Mouse (Mus musculus): ENCODE results near the gene Heatr4.
"Not testable (repeated sequence)": the region's sequence is repeated elsewhere in the genome, so short reads cannot be mapped to it uniquely, and the experiment has no call there.

Heatr4 gene

DNA sequence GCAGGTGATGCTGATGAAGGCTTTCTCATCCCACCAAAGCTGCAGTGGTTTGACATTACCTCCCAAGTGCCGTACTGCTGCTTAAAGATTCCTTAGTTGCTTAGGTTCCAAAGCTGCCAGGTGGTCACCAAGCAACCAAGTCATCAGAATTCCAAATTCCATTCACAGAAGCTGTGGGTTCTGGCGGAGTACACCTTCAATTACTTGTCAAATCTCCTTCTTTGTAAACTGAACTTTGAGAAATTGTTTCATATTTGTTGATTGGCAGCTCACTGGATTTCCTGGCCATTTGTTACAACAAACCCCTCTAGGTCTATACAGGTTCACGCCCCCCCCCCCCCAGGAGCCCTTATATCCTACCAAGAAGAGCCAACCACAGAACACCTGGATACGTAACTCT lies at the start of gene Heatr4:
TSS of gene Heatr4 (minus strand) at position 101 of the 400 bp plus-strand sequence.
- no peak for DNase-seq

DNA sequence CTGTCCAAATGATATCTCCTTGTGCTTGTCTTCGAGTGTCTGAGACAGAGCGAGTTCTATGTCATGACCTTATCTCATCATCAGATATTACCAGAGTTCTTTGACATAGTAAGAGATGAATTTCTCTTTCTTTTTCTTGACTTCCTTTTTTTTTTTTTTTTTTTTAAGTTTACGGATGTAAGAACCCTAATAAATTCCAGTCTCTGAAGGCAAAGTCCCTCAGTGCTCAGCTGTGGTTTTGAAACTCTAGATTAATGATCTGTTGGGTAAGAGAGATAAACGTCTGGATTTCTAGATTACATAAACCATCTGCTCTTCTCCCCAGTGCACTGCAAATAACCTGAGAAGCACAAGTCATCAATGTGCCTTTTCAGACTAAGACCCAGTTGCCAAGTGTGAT lies 49.5 kb upstream of the Heatr4 start:
- DNase-seq: no peak

DNA sequence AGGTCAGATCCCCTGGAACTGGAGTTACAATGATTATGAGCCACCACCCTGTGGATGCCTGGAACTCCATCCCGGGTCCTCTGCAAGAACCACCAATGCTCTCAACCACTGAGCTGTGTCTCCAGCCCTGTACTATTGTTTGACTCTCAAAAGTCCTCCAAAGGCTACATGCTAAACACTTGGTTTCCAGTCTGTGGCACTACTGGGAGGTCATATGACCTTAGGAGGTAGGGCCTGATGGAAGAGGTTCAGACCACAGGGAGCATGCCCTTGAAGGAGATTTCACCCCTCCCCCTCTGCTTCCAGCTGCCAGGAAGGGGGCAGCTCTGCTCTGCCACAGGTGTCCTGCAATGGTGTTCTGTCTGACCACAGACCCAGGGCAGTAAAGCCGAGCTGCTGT lies 48.6 kb upstream of the Heatr4 start:
- not testable (repeated sequence) for DNase-seq

DNA sequence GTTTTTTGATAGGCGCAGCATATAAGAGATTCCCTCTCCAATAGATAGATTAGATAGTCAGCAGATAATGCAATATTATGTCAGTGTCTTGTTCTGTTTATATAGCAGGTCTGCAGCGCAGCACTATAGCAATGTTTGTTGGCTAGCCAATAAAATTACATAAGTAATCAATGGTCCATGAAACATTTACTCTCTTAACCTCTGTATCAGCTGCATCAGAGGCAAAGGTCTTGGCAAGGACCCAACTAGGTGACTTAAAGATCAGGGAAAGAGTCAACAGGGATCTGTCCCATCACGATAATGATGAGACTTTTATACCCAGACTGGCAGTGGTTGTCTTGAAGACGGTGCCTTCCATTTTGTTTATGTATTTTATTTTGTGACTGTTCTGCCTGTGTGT lies 48.2 kb upstream of the Heatr4 start:
- DNase-seq: peak in 1 of 2 experiments; percentile 66

DNA sequence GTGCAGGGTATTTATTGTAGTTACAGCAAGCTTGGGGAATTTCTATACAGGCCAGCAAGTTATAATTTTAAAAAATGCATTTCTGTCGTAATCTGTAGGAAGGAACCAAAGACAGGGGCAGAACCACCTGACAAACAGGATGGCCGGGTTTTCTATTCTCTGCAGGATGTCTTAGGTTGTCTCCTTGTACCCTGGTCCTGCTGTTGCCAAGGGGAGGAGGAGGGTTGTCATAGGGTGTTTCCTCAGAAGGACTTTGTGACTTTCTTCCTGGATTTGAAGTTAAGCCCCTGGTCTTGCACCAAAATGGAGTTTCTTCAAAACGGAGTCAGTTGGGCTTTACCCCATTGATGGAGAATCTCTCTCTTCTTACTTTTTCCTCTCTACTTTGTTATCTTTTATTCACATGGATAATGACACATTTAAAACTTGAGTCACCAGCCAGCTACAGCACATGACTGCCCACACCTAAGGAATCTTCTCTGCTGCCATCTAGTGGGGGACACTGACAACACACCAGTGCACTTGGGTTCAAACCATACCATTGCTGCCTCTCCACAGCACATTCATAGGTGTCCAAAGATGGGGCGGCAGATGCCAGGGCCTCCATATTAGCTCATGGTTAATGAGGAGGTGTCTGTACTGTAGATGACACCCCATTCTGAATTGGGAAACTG lies 46.1 kb upstream of the Heatr4 start:
- DNase-seq: peak; percentile 85 to 89

DNA sequence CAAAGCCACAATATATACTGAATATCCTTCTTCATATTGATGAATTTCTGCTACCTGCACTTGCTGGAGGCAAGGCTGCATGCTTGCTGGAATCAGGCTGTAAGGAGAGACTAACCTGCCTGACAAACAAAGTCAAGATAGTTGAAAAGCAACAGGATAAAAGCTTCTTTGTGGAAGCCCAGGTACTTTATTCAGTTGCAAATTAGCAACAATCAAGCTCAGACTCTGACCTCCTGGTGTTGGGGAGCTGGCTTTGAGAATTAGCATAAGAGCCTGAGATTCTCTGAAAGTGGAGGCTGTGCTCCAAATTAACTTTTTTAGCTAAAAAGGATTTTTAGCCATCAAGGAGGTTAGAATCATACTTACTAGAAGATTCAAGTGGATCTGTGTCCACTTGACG lies 44.4 kb upstream of the Heatr4 start:
- DNase-seq: not testable (repeated sequence)

DNA sequence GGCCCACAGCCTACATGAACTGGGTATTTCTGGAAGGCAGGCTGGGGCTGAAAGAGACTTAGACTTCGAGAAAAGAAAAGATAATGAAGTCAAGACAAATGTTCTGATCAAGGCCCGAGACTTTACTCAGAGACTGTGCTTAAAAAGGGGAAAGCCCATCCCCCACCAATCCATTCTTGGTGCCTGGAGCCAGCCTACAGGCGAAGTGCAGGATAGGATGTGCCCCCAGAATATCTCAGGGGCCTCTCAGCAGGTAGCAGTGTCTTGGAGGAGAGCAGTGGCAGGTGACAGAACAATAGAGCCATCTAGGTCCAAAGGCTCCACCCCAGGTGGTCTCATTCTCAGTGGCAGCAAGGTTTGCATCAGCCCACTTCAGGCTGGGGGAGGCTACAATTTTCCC lies 43.7 kb upstream of the Heatr4 start:
- not testable (repeated sequence) for DNase-seq

DNA sequence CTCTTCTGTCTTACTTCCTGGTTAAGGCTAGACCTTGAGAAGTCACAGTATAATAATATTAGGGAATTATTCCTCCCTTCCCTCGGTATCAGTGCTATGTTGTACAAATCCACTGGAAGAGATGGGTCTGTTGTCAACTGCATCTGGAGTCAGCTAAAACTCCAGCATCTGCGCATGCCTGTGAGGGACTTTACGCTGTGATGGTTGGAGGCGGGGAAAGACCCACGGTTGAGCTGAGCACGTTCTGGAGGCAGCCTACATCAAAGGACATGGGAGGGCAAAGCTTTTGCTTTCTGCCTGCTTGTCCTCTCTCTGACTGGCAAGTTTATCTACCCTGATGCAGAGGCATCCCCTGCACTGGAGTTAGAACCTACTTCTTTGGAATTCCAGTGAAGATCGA lies 41.2 kb upstream of the Heatr4 start:
- no peak for DNase-seq

DNA sequence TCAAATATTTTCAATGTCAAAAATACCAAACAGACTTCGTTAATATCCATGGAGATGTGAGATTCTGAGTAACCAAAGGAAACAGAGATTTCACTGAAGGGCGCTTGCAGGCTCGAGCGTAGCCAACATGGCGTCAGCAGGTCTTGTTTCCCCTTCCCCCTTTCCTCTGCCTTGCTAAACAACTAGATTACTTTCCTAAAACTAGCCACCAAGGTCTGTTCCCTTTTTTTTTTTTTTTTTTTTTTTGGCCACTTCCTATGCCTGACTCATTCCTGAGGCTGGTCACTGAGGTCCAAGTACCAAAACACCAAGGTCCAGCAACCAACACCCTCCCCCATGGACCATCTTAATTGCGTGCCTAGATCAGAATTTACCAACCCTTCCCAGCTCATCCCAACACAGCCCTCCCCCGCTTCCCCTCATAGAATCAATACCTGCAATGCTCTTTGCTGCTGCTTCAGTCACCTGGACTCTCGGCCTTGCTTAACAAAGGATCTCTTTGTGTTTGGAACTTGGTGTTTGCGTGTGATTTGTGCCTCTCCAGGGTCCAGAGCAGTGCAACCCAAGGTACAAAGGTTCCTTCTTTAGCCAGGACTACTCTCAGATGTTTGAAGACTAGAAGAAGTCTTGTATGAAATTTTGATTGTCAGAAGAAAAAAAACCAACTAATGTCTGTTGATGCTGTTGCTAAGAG lies 38.5 kb upstream of the Heatr4 start:
- peak; percentile 35 to 49 for DNase-seq

DNA sequence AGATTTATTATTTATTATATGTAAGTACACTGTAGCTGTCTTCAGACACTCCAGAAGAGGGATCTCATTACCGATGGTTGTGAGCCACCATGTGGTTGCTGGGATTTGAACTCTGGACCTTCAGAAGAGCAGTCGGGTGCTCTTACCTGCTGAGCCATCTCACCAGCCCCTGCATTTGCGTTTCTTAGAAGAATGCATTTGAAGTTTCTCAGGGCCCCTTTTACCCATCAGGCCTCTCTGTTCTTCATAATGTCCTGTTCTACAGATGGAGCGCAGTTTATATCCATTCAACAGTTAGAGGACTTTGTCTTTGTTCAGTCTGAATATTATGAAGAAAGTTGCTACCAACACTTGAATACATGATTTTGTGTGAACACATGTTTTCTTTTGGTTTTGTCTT lies 37.6 kb upstream of the Heatr4 start:
- not testable (repeated sequence) for DNase-seq

DNA sequence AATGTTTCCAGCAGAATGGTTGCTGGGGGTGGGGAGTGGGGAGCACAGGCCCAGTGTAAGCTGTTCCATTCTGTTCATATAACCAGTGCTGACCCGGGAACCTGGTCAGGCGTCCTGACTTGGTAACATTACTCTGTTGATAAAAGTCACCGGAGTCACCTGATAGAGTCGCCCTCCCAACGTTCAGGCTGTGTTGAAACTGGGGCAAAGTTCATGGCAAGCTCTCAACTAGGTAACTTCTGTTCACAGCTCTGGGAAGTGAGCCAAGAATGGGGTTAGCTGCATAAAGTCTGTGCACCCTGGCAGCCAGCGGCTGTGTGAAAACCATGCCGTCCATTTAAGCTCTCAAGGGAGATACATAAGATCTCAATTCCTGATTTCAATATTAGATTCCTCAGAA lies 35.9 kb upstream of the Heatr4 start:
- DNase-seq: peak; percentile 91 to 97

DNA sequence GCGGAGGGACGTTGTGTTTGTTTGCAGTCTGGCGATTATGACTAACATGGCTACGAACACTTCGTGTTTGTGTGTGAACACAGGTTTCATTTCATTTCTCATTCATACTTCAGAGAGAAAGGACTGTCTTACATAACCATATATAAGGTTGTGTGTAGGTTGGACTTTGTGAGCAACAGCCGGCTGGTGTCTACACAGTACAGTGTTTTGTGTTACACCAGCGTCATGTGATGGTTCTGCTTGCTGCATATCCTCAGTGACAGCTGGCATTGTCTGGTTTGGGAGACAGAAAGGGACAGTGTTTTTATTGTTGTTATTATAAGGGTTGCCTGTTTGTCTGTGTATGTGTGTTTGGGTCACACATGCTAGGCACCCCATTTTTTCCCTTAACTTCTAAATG lies 29.0 kb upstream of the Heatr4 start:
- DNase-seq: no peak

DNA sequence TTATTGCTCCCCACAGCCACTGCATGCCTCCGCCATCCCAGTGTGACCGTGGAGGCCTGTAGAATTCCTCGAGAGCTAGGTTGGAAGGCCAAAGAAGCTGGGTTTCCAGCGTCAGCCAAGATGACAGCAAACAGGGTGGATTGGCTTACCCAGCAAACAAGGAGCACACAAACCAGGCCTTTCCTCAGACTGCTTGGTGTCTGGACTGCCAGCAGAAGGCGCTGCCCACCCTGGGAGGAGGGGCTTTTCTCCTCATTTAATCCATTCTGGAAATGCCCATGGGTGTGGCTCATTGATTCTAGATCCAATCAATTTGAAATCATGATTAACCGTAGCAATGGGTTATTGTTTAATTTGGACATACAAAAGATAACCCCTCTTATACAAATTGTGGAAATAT lies 28.5 kb upstream of the Heatr4 start:
- no peak for DNase-seq

DNA sequence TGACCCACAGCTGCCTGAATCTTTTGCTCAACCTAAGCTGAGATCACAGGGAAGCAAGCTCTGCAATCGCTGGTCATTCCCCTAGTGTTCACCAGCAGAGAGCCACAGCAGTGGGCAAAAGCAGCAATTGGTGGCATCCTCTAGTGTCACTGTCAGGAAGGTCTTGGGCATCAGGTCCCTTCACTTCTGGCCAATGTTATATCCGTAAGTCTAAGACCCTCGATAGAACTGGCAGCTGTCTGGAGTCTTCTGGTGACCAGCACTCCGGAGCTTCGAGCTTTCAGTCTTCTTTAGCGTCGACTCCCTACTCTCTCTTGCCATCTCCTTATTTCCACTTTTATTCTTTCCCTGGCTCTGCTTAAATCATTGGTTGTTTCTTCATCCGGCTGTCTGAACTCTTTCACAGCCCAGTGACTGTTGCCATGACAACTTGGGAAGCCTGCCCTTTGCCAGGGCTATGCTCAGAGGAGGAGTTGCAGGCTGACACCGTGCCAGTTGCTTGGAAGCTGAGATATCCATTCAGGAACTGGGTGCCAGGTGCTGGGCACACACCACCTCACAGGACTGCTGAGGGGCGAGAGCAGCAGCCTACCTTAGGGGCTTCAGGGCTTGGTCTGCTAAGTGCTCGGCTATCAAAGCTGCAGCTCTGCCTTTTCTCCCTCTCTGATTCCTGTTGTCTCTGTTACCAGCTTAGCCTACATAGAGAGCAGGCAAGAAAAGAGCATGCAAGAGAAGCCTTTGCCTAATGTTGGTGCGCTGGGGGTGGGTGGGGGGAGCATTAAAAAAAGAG lies 26.8 kb upstream of the Heatr4 start:
- DNase-seq: peak; percentile 96 to 98

DNA sequence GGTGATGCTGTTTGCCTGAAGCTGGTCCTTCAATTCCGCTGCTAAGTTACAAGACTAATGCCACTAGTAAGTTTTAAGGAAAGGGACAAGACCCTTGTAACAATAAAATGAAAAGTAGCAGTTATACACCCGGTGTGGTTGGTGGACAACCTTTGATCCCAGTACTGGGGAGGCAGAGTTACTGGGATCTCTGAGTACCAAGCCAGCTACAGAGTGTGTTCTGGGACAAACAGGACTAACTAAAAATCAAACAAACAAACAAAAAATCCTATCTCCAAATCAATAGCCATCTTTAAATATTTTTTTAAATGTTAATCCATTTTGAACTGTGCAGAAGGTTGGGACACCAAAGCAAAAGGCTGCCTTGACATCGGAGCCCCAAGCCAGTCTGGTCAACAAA lies 25.5 kb upstream of the Heatr4 start:
- DNase-seq: peak in 1 of 2 experiments; percentile 37

DNA sequence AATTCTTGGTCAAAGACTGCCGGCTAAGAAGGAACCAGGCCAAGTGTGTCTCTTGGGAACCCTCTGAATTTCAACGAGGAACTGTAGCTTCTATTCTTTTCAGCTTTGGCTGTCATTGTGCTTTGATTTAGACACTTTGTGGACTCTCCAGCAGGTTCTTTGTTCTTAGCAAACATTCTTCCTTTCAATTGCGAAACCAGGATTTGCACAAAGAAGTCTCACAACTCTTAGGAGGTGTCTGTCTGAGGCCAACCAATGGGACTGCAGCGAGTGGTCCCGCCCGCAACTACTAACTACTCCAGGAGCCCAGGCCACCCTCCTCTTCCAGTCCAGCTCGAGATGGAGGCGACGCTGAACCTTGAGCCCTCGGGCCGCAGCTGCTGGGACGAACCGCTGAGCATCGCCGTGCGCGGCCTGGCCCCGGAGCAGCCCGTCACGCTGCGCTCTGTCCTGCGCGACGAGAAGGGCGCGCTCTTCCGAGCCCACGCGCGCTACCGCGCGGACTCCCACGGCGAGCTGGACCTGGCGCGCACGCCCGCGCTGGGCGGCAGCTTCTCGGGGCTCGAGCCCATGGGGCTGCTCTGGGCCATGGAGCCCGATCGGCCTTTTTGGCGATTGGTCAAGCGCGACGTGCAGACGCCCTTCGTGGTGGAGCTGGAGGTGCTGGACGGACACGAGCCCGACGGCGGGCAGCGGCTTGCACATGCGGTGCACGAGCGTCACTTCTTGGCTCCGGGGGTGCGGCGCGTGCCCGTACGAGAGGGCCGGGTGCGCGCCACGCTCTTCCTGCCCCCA lies 24.7 kb upstream of the Heatr4 start, which contains the start of gene Acot1:
TSS of gene Acot1 (plus strand) at position 320 of the 795 bp plus-strand sequence.
- peak; percentile 86 to 92 for DNase-seq

DNA sequence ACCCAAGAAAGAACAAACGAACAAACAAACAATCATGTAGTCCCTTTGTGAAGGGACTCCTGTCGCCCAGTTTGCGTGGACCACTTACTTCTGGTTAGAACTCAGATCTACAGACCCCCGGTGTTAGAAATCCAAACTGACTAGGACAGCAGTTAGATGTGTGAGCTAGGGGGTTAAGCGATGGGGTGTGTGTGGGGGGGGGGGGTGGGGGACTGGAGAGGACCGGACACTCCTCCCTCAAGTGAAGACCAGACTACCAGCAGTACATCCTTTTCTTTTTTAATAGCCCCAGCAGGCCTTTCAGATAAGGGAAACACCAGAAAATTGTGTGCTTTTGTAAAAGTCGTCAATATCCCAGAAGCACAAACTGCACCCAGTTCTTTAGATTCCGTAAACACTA lies 24.1 kb upstream of the Heatr4 start:
- no peak for DNase-seq

DNA sequence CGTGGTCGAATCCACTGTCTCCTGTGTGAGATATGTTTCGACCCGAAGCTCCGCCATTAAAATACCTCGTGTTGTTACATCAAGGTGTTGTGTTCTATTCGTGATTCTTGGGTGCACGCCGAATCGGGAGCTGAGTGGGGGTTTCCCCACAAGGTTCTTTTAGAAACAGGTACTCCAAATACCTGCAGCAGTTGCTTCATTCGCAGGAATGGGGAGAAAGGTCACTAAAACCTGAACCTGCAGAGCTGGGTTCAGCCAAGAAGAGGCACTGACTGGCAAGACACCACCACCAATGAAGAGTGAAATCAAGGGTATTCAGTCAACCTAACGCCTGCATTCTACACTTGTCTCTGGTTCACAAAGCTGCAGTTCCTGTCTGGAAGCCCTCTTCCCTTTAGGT lies 23.6 kb upstream of the Heatr4 start:
- DNase-seq: peak; percentile 47 to 66

DNA sequence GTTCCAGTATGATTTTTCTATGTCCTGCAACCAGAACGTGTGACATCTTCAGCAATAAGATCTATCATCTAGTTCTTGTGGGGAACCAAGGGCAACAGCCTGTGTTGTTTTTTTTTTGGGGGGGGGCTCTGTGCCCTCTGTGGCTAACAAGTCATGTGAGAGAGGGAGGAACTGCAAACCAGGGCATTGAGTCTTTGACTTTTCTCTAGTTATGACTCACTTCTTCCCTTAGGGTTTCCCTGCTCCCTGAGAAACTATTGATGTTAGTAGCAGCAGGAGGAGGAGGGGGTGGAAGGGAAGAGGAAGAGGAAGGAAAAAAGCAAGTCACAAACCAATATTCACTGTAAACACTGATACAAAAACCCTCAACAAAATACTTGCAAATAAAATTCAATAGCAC lies 19.2 kb upstream of the Heatr4 start:
- no peak for DNase-seq

DNA sequence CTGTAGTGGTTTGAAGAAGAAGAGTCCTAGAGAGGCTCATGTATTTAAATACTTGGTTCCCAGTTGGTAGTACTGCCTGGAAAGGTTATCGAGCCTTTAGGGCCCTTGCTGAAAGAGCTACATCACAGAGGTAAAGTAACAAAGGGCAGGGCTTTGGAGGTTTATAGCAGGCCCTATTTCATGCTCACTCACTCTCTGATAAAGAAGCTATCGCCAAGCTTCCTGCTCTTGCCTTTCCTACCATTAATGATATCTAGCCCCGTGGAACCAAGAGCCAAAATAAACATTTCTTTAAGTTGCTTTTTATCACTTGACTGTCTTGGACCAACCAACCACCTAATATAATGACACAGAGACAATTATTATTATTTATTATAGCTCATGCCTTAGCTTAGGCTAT lies 15.8 kb upstream of the Heatr4 start:
- no peak for DNase-seq

DNA sequence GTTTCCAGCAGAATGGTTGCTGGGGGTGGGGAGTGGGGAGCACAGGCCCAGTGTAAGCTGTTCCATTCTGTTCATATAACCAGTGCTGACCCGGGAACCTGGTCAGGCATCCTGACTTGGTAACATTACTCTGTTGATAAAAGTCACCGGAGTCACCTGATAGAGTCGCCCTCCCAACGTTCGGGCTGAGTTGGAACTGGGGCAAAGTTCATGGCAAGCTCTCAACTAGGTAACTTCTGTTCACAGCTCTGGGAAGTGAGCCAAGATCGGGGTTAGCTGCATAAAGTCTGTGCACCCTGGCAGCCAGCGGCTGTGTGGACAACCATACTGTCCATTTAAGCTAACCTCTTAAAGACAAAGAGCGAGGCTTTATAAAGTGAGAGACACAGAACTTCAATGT lies 14.6 kb upstream of the Heatr4 start:
- DNase-seq: peak; percentile 95 to 96

DNA sequence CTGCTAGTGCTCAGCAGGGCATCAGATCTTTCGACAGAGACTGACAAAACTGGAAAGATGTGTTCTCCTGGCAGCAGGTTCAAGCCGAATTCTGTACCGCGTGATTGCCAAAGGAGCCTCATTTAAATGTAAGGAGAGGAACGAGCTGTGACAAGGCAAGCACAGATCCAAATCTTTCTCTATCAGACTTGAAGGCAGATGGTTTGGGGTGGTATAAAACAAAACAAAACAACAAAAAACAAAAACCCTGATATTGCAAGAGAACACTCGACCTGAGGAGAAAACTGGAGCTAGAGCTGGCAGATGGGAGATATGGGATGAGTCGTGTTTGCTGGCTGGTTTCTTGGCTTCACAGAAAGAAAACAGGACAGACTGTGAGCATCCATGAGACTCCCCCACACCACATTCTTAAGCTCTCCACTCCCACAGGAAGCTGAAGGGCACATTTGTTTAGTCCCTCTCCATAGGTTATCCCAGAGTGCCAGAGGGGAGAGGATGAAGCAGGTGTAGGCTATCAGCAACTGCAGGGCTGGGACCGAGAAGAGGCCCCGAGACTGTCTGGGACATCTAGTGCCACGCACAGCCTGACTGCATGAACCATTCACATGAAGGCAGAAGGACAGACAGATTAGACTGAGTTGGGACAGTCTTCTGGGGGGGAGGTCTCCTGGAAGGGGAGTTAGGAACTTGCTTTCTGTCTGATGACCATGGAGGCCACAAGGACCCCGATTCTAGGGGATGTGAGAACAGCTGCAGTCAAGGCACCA lies 13.9 kb upstream of the Heatr4 start:
- no peak for DNase-seq

Data from kidney, postnatal 36 days (tissue).